Mouse (Mus musculus) mature B cell (primary cell): ENCODE results near the gene Mical3.

Experiments
- in situ Hi-C: fragments of 300-500 bp; cut with MboI; formaldehyde crosslinking; loops from 2 replicates; pipeline ENCODE4 v1.14.3; 2019

Gene Mical3

GRCm38 (mm10) chr6:121081288-121082093 lies 49.3 kb downstream of the Mical3 start:
- in situ Hi-C loops: no loop called here

- in situ Hi-C loops: no loop called here
Measured at GRCm38 (mm10) chr6:121078175-121078574, 52.6 kb downstream of the Mical3 start.

GRCm38 (mm10) chr6:121076929-121077566 lies 53.8 kb downstream of the Mical3 start:
- in situ Hi-C loops: no loop called here

- in situ Hi-C loops: no loop called here
Measured at GRCm38 (mm10) chr6:121075763-121076162, 55.0 kb downstream of the Mical3 start.

GRCm38 (mm10) chr6:121073312-121073711 lies 57.5 kb downstream of the Mical3 start:
- in situ Hi-C loops: no loop called here

GRCm38 (mm10) chr6:121072615-121073014 lies 58.2 kb downstream of the Mical3 start:
- in situ Hi-C loops: no loop called here

- in situ Hi-C loops: no loop called here
Measured at GRCm38 (mm10) chr6:121070584-121071230, 60.1 kb downstream of the Mical3 start.

- in situ Hi-C loops: no loop called here
Measured at GRCm38 (mm10) chr6:121069156-121069555, 61.6 kb downstream of the Mical3 start.

GRCm38 (mm10) chr6:121068087-121068464 lies 62.7 kb downstream of the Mical3 start:
- in situ Hi-C loops: no loop called here

- in situ Hi-C loops: no loop called here
Measured at GRCm38 (mm10) chr6:121067426-121068086, 63.2 kb downstream of the Mical3 start.

- in situ Hi-C loops: no loop called here
Measured at GRCm38 (mm10) chr6:121066761-121067160, 64.0 kb downstream of the Mical3 start.

GRCm38 (mm10) chr6:121064356-121065015 lies 66.3 kb downstream of the Mical3 start:
- in situ Hi-C loops: no loop called here

GRCm38 (mm10) chr6:121063771-121064170 lies 67.0 kb downstream of the Mical3 start:
- in situ Hi-C loops: no loop called here

GRCm38 (mm10) chr6:121062891-121063408 lies 67.8 kb downstream of the Mical3 start:
- in situ Hi-C loops: no loop called here

- in situ Hi-C loops: no loop called here
Measured at GRCm38 (mm10) chr6:121058039-121058438, 72.8 kb downstream of the Mical3 start.

- in situ Hi-C loops: no loop called here
Measured at GRCm38 (mm10) chr6:121057181-121057956, 73.4 kb downstream of the Mical3 start.

GRCm38 (mm10) chr6:121055496-121055895 lies 75.3 kb downstream of the Mical3 start:
- in situ Hi-C loops: no loop called here

- in situ Hi-C loops: no loop called here
Measured at GRCm38 (mm10) chr6:121054908-121055307, 75.9 kb downstream of the Mical3 start.

GRCm38 (mm10) chr6:121054340-121054739 lies 76.5 kb downstream of the Mical3 start:
- in situ Hi-C loops: no loop called here

- in situ Hi-C loops: no loop called here
Measured at GRCm38 (mm10) chr6:121053585-121054112, 77.2 kb downstream of the Mical3 start.
